Mouse (Mus musculus): ENCODE data around the gene Stat2. TPM values are rescaled to one million over a fixed set of nuclear protein-coding genes. Genes with fewer than 3 reads are reported as not detected.
"Not testable (repeated sequence)": the region's sequence is repeated elsewhere in the genome, so short reads cannot be mapped to it uniquely, and the experiment has no call there.

Stat2 gene
- total and polyA plus RNA-seq, 3 experiments = 10.0 to 23.3 (median 15.0) TPM

GRCm38 (mm10) chr10:128262300-128262699, 8.1 kb upstream of the Stat2 start:
- H3K9me3 ChIP-seq (replicated peaks) = no peaks in the 10 kb centered on the region
- peaks cover 11% of the 10 kb centered on the region for H3K4me1 ChIP-seq (ENCODE audit: insufficient read depth, low read depth, low read length)
- H3K27me3 ChIP-seq (ENCODE audit: insufficient read depth, low read length) = peaks cover 14% of the 10 kb centered on the region
- no peak for DNase-seq (ENCODE audit: low spot score)
- TF ChIP-seq GATA2 (IDR thresholded peaks at IDR 0.05; ENCODE audit: borderline replicate concordance, low read depth, low read length) (no peak), TAL1 (conservative IDR thresholded peaks at IDR 0.05; ENCODE audit: low read depth, low read length) (no peak)
- no peak overlapping the region for H3K4me3 ChIP-seq (ENCODE audit: low read depth, low read length)
- no peaks in the 10 kb centered on the region for H3K36me3 ChIP-seq (replicated peaks)
- no peak for ATAC-seq (ENCODE audit: extremely low read depth, insufficient number of reproducible peaks, low FRiP score, poor library complexity, severe bottlenecking)

- H3K4me1 ChIP-seq (ENCODE audit: insufficient read depth, low read depth, low read length) = peaks cover 9% of the 10 kb centered on the region
- no peak for ATAC-seq (ENCODE audit: extremely low read depth, insufficient number of reproducible peaks, low FRiP score, poor library complexity, severe bottlenecking)
- no peak for TF ChIP-seq POLR2AphosphoS5 (IDR thresholded peaks at IDR 0.05; ENCODE audit: insufficient replicate concordance, low read depth, low read length)
- TF ChIP-seq GATA2 (IDR thresholded peaks at IDR 0.05; ENCODE audit: borderline replicate concordance, low read depth, low read length) = no peak
- TF ChIP-seq GATA1 (IDR thresholded peaks at IDR 0.05; ENCODE audit: borderline replicate concordance, low read length) = no peak
- TF ChIP-seq CTCF (IDR thresholded peaks at IDR 0.05; ENCODE audit: low read depth, low read length) = no peak
- TF ChIP-seq TAL1 (conservative IDR thresholded peaks at IDR 0.05; ENCODE audit: low read depth, low read length) = no peak
- no peaks in the 10 kb centered on the region for H3K36me3 ChIP-seq (replicated peaks)
- no peak overlapping the region for H3K4me3 ChIP-seq (ENCODE audit: low read depth, low read length)
- no peak for DNase-seq (ENCODE audit: low spot score)
- peaks cover 14% of the 10 kb centered on the region for H3K27me3 ChIP-seq (ENCODE audit: insufficient read depth, low read length)
- no peaks in the 10 kb centered on the region for H3K9me3 ChIP-seq (replicated peaks)
Observed at GRCm38 (mm10) chr10:128263393-128264310, 6.7 kb upstream of the Stat2 start.

DNA sequence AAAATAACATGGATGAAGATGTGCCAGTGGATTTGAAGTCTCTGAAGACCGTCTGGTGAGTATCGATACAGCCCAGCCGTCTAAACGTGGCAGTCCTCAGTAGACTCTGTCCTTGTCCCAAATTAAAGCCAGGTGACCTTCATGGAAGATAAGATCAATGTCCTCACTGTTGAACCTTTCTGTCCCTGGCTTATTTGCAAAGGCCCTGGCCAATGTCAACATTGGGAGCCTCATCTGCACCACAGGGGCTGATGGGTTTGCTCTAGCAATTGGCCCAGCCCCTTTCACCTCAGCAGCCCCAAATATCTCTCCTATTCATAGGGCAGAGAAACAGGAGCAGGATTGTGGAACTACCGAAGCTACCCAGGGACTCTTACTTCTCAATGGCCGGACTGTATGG, 2.0 kb upstream of the Stat2 start, which contains the start of gene Apof:
TSS of gene Apof (plus strand) at position 301 of the 400 bp plus-strand sequence.
- Histone ChIP-seq H3K36me3 (replicated peaks) (peaks cover 4% of the 10 kb centered on the region), H3K27me3 (ENCODE audit: insufficient read depth, low read length) (peaks cover 3% of the 10 kb centered on the region), H3K4me1 (ENCODE audit: insufficient read depth, low read depth, low read length) (peaks cover 25% of the 10 kb centered on the region), H3K4me3 (ENCODE audit: low read depth, low read length) (peak within 1 kb of the TSS; percentile 11; the same call in 1 of the 2 replicates), H3K9me3 (replicated peaks) (no peaks in the 10 kb centered on the region)
- no peak for DNase-seq (ENCODE audit: low spot score)
- ATAC-seq (ENCODE audit: extremely low read depth, insufficient number of reproducible peaks, low FRiP score, poor library complexity, severe bottlenecking) = no peak
- TF ChIP-seq TAL1 (conservative IDR thresholded peaks at IDR 0.05; ENCODE audit: low read depth, low read length) (no peak), GATA2 (IDR thresholded peaks at IDR 0.05; ENCODE audit: borderline replicate concordance, low read depth, low read length) (no peak), GATA1 (IDR thresholded peaks at IDR 0.05; ENCODE audit: borderline replicate concordance, low read length) (no peak), CTCF (IDR thresholded peaks at IDR 0.05; ENCODE audit: low read depth, low read length) (no peak), POLR2AphosphoS5 (IDR thresholded peaks at IDR 0.05; ENCODE audit: insufficient replicate concordance, low read depth, low read length) (no peak)

DNA sequence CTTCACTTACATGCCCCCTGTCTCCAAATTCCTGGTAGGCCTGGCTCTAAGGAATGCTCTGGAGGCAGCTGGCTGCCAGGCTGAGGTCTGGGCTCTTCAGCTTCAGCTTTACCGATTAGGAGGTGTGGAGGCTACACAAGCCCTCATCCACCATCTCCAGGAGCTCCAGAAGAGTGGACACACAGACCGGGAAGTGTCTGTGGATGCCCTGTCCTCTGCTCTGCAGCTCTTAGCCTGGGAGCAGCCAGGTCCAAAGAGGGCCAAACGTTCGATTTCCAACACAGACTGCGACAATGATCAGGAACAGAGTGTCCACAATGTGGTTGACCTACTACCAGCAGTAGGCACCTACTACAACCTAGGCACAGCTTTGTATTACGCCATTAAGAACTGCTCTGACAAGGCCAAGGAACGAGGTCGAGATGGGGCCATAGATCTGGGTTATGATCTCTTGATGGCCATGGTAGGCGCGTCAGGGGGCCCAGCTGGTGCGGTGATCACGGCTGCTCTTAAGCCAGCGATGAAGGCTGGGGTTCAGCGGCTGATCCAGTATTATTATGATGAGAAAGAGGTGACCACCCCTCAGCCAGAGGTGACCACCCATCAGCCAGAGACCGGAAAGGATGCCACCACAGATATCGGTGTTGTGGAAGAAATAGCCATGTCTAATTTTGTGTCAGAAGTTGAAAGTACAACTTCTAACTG, 1.0 kb upstream of the Stat2 start:
- Histone ChIP-seq H3K36me3 (replicated peaks) (peaks cover 4% of the 10 kb centered on the region), H3K9me3 (replicated peaks) (no peaks in the 10 kb centered on the region), H3K4me3 (ENCODE audit: low read depth, low read length) (peak overlapping the region; percentile 11; the same call in 1 of the 2 replicates), H3K4me1 (ENCODE audit: insufficient read depth, low read depth, low read length) (peaks cover 21% of the 10 kb centered on the region), H3K27me3 (ENCODE audit: insufficient read depth, low read length) (no peaks in the 10 kb centered on the region)
- DNase-seq (ENCODE audit: low spot score) (no peak), ATAC-seq (ENCODE audit: extremely low read depth, insufficient number of reproducible peaks, low FRiP score, poor library complexity, severe bottlenecking) (no peak)
- TF ChIP-seq GATA1 (IDR thresholded peaks at IDR 0.05; ENCODE audit: borderline replicate concordance, low read length) (no peak), CTCF (IDR thresholded peaks at IDR 0.05; ENCODE audit: low read depth, low read length) (no peak), POLR2AphosphoS5 (IDR thresholded peaks at IDR 0.05; ENCODE audit: insufficient replicate concordance, low read depth, low read length) (no peak), GATA2 (IDR thresholded peaks at IDR 0.05; ENCODE audit: borderline replicate concordance, low read depth, low read length) (no peak), TAL1 (conservative IDR thresholded peaks at IDR 0.05; ENCODE audit: low read depth, low read length) (no peak)

DNA sequence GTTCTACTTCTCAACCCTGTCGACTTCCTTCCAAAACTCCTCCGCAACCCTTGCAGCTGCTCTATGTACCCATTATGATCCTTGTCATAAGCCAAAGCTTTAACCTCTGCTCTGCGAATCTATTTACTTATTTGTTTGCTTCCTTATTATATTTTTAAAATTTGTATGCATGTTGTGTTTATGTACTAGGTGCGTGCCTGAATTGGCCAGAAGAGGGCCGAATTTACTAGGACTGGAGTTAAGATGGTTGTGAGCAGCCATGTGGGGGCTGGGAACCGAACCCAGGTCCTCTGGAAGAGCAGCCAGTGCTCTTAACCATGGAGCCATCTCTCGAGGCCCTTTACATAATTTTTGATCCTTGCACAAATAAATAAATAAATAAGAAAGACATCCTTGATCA, 507 bp downstream of the Stat2 start:
- TF ChIP-seq CTCF (IDR thresholded peaks at IDR 0.05; ENCODE audit: low read depth, low read length) (no peak), POLR2AphosphoS5 (IDR thresholded peaks at IDR 0.05; ENCODE audit: insufficient replicate concordance, low read depth, low read length) (no peak)
- no peak for DNase-seq (ENCODE audit: low spot score)
- Histone ChIP-seq H3K4me1 (ENCODE audit: insufficient read depth, low read depth, low read length) (peaks cover 25% of the 10 kb centered on the region), H3K36me3 (replicated peaks) (peaks cover 9% of the 10 kb centered on the region), H3K9me3 (replicated peaks) (no peaks in the 10 kb centered on the region), H3K27me3 (ENCODE audit: insufficient read depth, low read length) (no peaks in the 10 kb centered on the region), H3K4me3 (ENCODE audit: low read depth, low read length) (peak overlapping the region; percentile 78)
- ATAC-seq (ENCODE audit: extremely low read depth, insufficient number of reproducible peaks, low FRiP score, poor library complexity, severe bottlenecking) = no peak

DNA sequence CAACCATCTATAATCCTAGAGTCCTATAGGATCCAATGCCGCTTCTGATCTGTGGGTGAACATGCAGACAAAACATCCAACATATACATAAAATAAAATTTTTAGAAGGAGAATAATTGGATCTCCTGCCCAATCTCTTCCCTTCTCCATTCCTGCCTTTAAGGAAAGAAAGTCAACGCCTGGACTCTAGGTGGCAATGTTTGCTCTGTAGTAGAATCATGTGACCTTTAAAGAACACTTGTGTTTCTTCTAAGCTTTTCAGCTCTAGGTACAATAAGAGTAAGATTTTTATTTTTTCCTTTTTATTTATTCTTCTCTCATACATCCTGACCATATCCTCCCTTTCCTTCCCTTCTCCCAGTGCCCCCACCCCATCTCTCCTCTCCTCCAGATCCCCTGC, 1.5 kb downstream of the Stat2 start:
- peaks cover 17% of the 10 kb centered on the region for H3K36me3 ChIP-seq (replicated peaks)
- DNase-seq (ENCODE audit: low spot score) = no peak
- no peak for ATAC-seq (ENCODE audit: extremely low read depth, insufficient number of reproducible peaks, low FRiP score, poor library complexity, severe bottlenecking)
- TF ChIP-seq POLR2AphosphoS5 (IDR thresholded peaks at IDR 0.05; ENCODE audit: insufficient replicate concordance, low read depth, low read length) = no peak
- TF ChIP-seq CTCF (IDR thresholded peaks at IDR 0.05; ENCODE audit: low read depth, low read length) = no peak
- no peak for TF ChIP-seq TAL1 (conservative IDR thresholded peaks at IDR 0.05; ENCODE audit: low read depth, low read length)
- TF ChIP-seq GATA2 (IDR thresholded peaks at IDR 0.05; ENCODE audit: borderline replicate concordance, low read depth, low read length) = no peak
- no peak for TF ChIP-seq GATA1 (IDR thresholded peaks at IDR 0.05; ENCODE audit: borderline replicate concordance, low read length)
- no peaks in the 10 kb centered on the region for H3K27me3 ChIP-seq (ENCODE audit: insufficient read depth, low read length)
- H3K9me3 ChIP-seq (replicated peaks) = no peaks in the 10 kb centered on the region
- H3K4me3 ChIP-seq (ENCODE audit: low read depth, low read length) = no peak overlapping the region
- peaks cover 25% of the 10 kb centered on the region for H3K4me1 ChIP-seq (ENCODE audit: insufficient read depth, low read depth, low read length)

- not testable (repeated sequence) for DNase-seq (ENCODE audit: low spot score); H3K9me3 ChIP-seq (replicated peaks); H3K4me3 ChIP-seq (ENCODE audit: low read depth, low read length); H3K27me3 ChIP-seq (ENCODE audit: insufficient read depth, low read length); ATAC-seq (ENCODE audit: extremely low read depth, insufficient number of reproducible peaks, low FRiP score, poor library complexity, severe bottlenecking)
- Histone ChIP-seq H3K4me1 (ENCODE audit: insufficient read depth, low read depth, low read length) (peaks cover 27% of the 10 kb centered on the region), H3K36me3 (replicated peaks) (peaks cover 27% of the 10 kb centered on the region)
Observed at GRCm38 (mm10) chr10:128272819-128273439, 2.6 kb downstream of the Stat2 start.

DNA sequence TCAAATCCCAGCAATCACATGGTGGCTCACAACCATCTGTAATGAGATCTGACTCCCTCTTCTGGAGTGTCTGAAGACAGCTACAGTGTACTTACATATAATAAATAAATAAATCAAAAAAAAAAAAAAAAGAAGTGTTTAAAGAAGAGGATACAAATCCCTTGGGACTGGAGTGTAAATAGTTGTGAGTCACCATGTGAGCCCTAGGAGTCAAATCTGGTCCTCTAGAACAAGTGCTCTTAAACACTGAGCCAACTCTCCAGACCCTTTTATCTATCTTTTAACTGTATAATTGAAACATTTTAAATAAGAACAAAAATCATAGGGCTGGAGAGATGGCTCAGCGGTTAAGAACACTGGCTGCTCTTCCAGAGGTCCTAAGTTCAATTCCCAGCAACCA, 5.0 kb downstream of the Stat2 start:
- Histone ChIP-seq H3K4me1 (ENCODE audit: insufficient read depth, low read depth, low read length) (peaks cover 15% of the 10 kb centered on the region; the same call in 1 of the 2 replicates), H3K36me3 (replicated peaks) (peaks cover 49% of the 10 kb centered on the region)
- H3K27me3 ChIP-seq (ENCODE audit: insufficient read depth, low read length); H3K9me3 ChIP-seq (replicated peaks); DNase-seq (ENCODE audit: low spot score); H3K4me3 ChIP-seq (ENCODE audit: low read depth, low read length); ATAC-seq (ENCODE audit: extremely low read depth, insufficient number of reproducible peaks, low FRiP score, poor library complexity, severe bottlenecking): not testable (repeated sequence)
